Mouse (Mus musculus): ENCODE data around the gene Nudt14.

GRCm38 (mm10) chr12:112905001-112905400 lies 36.9 kb downstream of the Nudt14 start:
- TF ChIP-seq GATA1 (IDR thresholded peaks at IDR 0.05; ENCODE audit: low read length) (no peak), TAL1 (IDR thresholded peaks at IDR 0.05; ENCODE audit: low read length) (no peak)
